Mouse (Mus musculus) testis, adult 2 months (tissue): ENCODE measurements around the gene Slc7a6os.

ENCODE experiments used
- CTCF ChIP-seq: fragments of 200-500 bp; IDR thresholded peaks from 2 replicates; pipeline ENCODE4 v1.5.1; 2012; ENCODE audit warnings: low read depth, mild to moderate bottlenecking, inconsistent platforms, low read length, moderate library complexity; ENCODE audit not compliant: control insufficient read depth, insufficient read depth, insufficient replicate concordance
- POLR2A ChIP-seq: fragments of 200-500 bp; IDR thresholded peaks from 2 replicates; pipeline ENCODE4 v1.6.1; 2012; ENCODE audit warnings: low read depth, mild to moderate bottlenecking, inconsistent platforms, low read length, moderate library complexity; ENCODE audit not compliant: control insufficient read depth

- no peak for TF ChIP-seq CTCF
- TF ChIP-seq POLR2A: no peak
Observed at GRCm38 (mm10) chr8:106211421-106211820, 686 bp upstream of the Slc7a6os start.
